Mouse (Mus musculus): ENCODE results near the gene Ranbp3. TPM values are rescaled to one million over a fixed set of nuclear protein-coding genes. Genes with fewer than 3 reads are reported as not detected.
A peak's percentile ranks its signal among the peaks of the same experiment; 100 is the strongest.
"Not testable (repeated sequence)": the region's sequence is repeated elsewhere in the genome, so short reads cannot be mapped to it uniquely, and the experiment has no call there.

The Ranbp3 gene
- polyA plus RNA-seq (2015; fragmentation: Nextera tagmentation; extraction: Ambion mirVana), result 108 and 109 TPM in 2 replicates

- Histone ChIP-seq H3K4me2 (replicated peaks) (peak within 1 kb of the TSS; percentile 75), H3K9ac (replicated peaks) (peak within 1 kb of the TSS; percentile 99), H3K36me3 (peaks cover 16% of the 10 kb centered on the region), H3K27ac (peak within 1 kb of the TSS; percentile 85), H3K4me3 (replicated peaks) (peak within 1 kb of the TSS; percentile 99), H3K4me1 (replicated peaks) (peaks cover 51% of the 10 kb centered on the region), H3K9me3 (no peaks in the 10 kb centered on the region), H3K27me3 (peaks cover 6% of the 10 kb centered on the region)
- WGBS, result under 1% methylated on average over 56 of the region's 66 CpGs
- peak; percentile 88 for ATAC-seq
Observed at GRCm38 (mm10) chr17:56672941-56673646, at the start of gene Ranbp3. Gene Ranbp3, plus strand, starts transcription at chr17:56673294.

GRCm38 (mm10) chr17:56625495-56625894 is 47.6 kb upstream of the Ranbp3 start:
- Histone ChIP-seq H3K9me3 (no peaks in the 10 kb centered on the region), H3K4me3 (replicated peaks) (peak overlapping the region; percentile 90), H3K4me2 (replicated peaks) (peak overlapping the region; percentile 93; the same call in 1 of the 2 replicates), H3K27ac (no peak overlapping the region), H3K9ac (replicated peaks) (no peak overlapping the region), H3K4me1 (replicated peaks) (peaks cover 27% of the 10 kb centered on the region), H3K36me3 (peaks cover 38% of the 10 kb centered on the region), H3K27me3 (peaks cover 4% of the 10 kb centered on the region; the same call in 1 of the 2 replicates)
- no peak for ATAC-seq
- WGBS, result 93% methylated on average over 3 of the region's 3 CpGs

GRCm38 (mm10) chr17:56626260-56626659 is 46.8 kb upstream of the Ranbp3 start:
- peaks cover 27% of the 10 kb centered on the region for H3K4me1 ChIP-seq (replicated peaks)
- peak overlapping the region; percentile 93 for H3K4me2 ChIP-seq (replicated peaks)
- H3K4me3 ChIP-seq (replicated peaks), result peak overlapping the region; percentile 90
- peak overlapping the region; percentile 71; the same call in 1 of the 2 replicates for H3K27ac ChIP-seq
- ATAC-seq, result no peak
- no peaks in the 10 kb centered on the region for H3K9me3 ChIP-seq
- H3K36me3 ChIP-seq, result peaks cover 31% of the 10 kb centered on the region
- WGBS, result 1% methylated on average over 32 of the region's 32 CpGs
- peaks cover 4% of the 10 kb centered on the region; the same call in 1 of the 2 replicates for H3K27me3 ChIP-seq
- peak overlapping the region; percentile 87 for H3K9ac ChIP-seq (replicated peaks)

GRCm38 (mm10) chr17:56626754-56627470 is 46.2 kb upstream of the Ranbp3 start, which contains the start of gene Lonp1:
Gene Lonp1, minus strand, starts transcription at chr17:56626887.
- H3K27ac ChIP-seq, result peak within 1 kb of the TSS; percentile 71
- WGBS, result under 1% methylated on average over 51 of the region's 51 CpGs
- H3K4me1 ChIP-seq (replicated peaks), result peaks cover 27% of the 10 kb centered on the region
- H3K4me2 ChIP-seq (replicated peaks), result peak within 1 kb of the TSS; percentile 93
- peak within 1 kb of the TSS; percentile 90 for H3K4me3 ChIP-seq (replicated peaks)
- H3K36me3 ChIP-seq, result peaks cover 25% of the 10 kb centered on the region
- H3K9me3 ChIP-seq, result no peaks in the 10 kb centered on the region
- peaks cover 4% of the 10 kb centered on the region; the same call in 1 of the 2 replicates for H3K27me3 ChIP-seq
- peak; percentile 93 for ATAC-seq
- H3K9ac ChIP-seq (replicated peaks), result peak within 1 kb of the TSS; percentile 87

DNA sequence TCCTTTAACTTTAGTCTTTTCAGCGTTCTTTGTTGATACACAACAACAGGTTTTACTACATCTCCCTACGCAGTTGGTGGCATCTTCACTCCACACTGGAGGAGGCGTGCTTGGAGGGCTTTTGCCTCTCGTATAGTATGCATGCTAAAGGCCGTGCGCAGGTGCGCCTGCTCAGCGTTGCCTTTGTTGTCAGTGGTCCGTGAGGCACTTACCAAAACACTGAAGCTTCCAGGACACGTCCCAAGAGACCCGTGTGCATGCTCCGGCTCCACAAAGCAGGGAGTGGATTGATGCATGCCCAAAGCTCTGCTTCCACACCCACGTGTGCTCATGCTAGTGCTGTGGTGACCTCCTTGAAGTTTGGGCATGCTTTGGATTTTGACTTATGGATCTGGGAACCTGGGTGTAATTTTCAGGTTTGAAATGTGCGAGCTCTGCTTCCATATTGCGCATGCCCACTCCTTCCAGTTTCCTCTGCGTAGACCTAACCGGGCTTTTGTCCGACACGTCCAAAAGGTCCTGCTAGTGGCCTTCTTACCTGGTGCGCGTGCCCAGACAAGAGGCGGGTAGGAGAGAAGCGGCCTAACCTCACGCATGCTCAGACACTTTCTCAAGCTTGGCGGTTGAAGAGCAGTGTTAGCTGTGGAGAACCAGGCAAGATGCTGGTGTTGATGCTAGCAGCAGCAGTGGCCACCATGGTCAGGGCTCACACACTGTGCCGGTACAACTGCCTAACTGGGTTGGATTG is 45.4 kb upstream of the Ranbp3 start, which contains the start of gene Catsperd:
TSS of gene Catsperd (plus strand) at position 614 of the 748 bp plus-strand sequence.
- H3K9me3 ChIP-seq, result no peaks in the 10 kb centered on the region
- H3K4me2 ChIP-seq (replicated peaks), result peak within 1 kb of the TSS; percentile 93
- peak within 1 kb of the TSS; percentile 71 for H3K27ac ChIP-seq
- H3K4me3 ChIP-seq (replicated peaks), result peak within 1 kb of the TSS; percentile 90
- 4% methylated on average over 26 of the region's 26 CpGs for WGBS
- peak within 1 kb of the TSS; percentile 42 for H3K9ac ChIP-seq (replicated peaks)
- H3K4me1 ChIP-seq (replicated peaks), result peaks cover 27% of the 10 kb centered on the region
- peak; percentile 69 for ATAC-seq
- peaks cover 4% of the 10 kb centered on the region; the same call in 1 of the 2 replicates for H3K27me3 ChIP-seq
- H3K36me3 ChIP-seq, result peaks cover 17% of the 10 kb centered on the region

DNA sequence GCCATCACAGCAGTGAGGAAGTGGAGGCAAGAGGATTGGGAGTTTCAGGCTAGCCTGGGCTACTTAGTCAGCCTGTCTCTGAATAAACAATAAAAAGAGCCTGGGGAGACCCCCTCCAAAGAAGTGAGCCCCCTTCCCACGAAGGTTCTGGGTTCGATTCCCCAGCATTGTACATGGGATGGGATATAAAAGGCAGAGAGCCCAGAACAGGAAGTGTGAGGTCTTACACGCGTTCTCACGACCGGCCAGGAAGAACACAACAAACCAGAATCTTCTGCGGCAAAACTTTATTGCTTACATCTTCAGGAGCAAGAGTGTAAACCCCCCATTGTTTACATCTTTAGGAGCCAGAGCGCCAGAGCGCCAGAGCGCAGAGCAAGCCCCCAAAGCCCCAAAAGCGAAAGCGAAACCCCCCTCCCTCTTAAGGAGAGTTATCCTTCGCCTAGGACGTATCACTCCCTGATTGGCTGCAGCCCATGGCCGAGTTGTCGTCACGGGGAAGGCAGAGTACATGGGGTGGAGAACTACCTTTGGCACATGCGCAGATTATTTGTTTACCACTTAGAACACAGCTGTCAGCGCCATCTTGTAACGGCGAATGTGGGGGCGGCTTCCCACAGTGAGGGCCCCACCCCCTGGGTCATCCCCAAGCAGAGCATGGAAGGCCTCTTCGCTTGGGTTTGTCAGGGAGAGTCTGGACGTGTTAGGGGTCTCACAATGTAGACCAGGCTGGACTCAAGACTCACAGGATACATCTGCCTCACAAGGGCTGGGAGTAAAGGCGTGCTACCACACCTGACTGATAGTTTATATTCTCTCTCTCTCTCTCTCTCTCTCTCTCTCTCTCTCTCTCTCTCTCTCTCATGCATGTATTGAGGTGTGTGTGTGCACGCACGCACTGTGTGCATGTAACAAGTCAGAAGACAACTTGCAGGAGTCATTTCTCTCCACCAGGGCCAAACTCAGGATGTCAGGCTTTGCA is 43.0 kb upstream of the Ranbp3 start:
- peaks cover 23% of the 10 kb centered on the region for H3K4me1 ChIP-seq (replicated peaks)
- 85% methylated on average over 27 of the region's 27 CpGs for WGBS
- not testable (repeated sequence) for ATAC-seq; H3K27me3 ChIP-seq; H3K4me3 ChIP-seq (replicated peaks); H3K36me3 ChIP-seq; H3K9ac ChIP-seq (replicated peaks); H3K27ac ChIP-seq; H3K4me2 ChIP-seq (replicated peaks); H3K9me3 ChIP-seq

GRCm38 (mm10) chr17:56631807-56632206 is 41.3 kb upstream of the Ranbp3 start:
- ATAC-seq, result no peak
- WGBS, result 59% methylated on average over 4 of the region's 4 CpGs

DNA sequence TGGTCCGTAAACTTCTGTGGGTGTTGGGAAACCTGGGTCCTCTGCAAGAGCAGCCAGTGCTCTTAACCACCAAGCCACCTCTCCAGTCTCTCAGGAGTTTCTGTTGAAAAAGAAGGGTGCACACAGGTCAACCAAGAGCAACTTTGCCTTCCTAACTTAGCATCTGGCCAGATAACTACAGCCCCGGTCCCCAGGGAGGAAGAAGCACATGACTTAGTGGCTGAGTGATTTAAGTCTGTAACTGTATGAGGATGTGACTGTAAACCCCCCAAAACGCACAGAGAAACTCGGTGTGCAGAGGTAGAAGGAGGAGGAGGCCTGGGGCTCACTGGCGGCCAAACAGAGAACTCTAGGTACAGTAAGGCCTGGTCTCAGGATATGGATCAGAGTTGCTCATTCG is 39.1 kb upstream of the Ranbp3 start:
- no peak for ATAC-seq
- H3K9ac ChIP-seq (replicated peaks), result no peak overlapping the region
- 86% methylated on average over 6 of the region's 6 CpGs for WGBS

More at GRCm38 (mm10) chr17:56631807-56632206, 41.3 kb upstream of the Ranbp3 start:
- H3K9ac ChIP-seq (replicated peaks), result no peak overlapping the region
- H3K4me2 ChIP-seq (replicated peaks), result no peak overlapping the region
- H3K36me3 ChIP-seq, result no peaks in the 10 kb centered on the region
- no peaks in the 10 kb centered on the region for H3K9me3 ChIP-seq
- peaks cover 4% of the 10 kb centered on the region; the same call in 1 of the 2 replicates for H3K27me3 ChIP-seq
- peaks cover 11% of the 10 kb centered on the region for H3K4me1 ChIP-seq (replicated peaks)
- H3K27ac ChIP-seq, result no peak overlapping the region
- no peak overlapping the region for H3K4me3 ChIP-seq (replicated peaks)

GRCm38 (mm10) chr17:56643237-56643636 is 29.9 kb upstream of the Ranbp3 start:
- Histone ChIP-seq H3K4me1 (replicated peaks) (no peaks in the 10 kb centered on the region), H3K9ac (replicated peaks) (no peak overlapping the region), H3K27ac (no peak overlapping the region), H3K4me2 (replicated peaks) (no peak overlapping the region), H3K27me3 (no peaks in the 10 kb centered on the region), H3K9me3 (no peaks in the 10 kb centered on the region), H3K36me3 (no peaks in the 10 kb centered on the region), H3K4me3 (replicated peaks) (no peak overlapping the region)
- WGBS, result 84% methylated on average over 4 of the region's 4 CpGs
- ATAC-seq, result no peak

More for the DNA sequence above, 39.1 kb upstream of the Ranbp3 start:
- no peak overlapping the region for H3K4me2 ChIP-seq (replicated peaks)
- no peak overlapping the region for H3K4me3 ChIP-seq (replicated peaks)
- H3K27me3 ChIP-seq, result no peaks in the 10 kb centered on the region
- no peaks in the 10 kb centered on the region for H3K4me1 ChIP-seq (replicated peaks)
- H3K27ac ChIP-seq, result no peak overlapping the region
- no peaks in the 10 kb centered on the region for H3K36me3 ChIP-seq
- H3K9me3 ChIP-seq, result no peaks in the 10 kb centered on the region

- H3K9ac ChIP-seq (replicated peaks), result no peak overlapping the region
- H3K4me2 ChIP-seq (replicated peaks), result no peak overlapping the region
- no peak for ATAC-seq
- no peaks in the 10 kb centered on the region for H3K9me3 ChIP-seq
- H3K4me1 ChIP-seq (replicated peaks), result no peaks in the 10 kb centered on the region
- WGBS, result 71% methylated on average over 13 of the region's 13 CpGs
- no peaks in the 10 kb centered on the region for H3K27me3 ChIP-seq
- no peak overlapping the region for H3K27ac ChIP-seq
- no peak overlapping the region for H3K4me3 ChIP-seq (replicated peaks)
- H3K36me3 ChIP-seq, result no peaks in the 10 kb centered on the region
Observed at GRCm38 (mm10) chr17:56647546-56647945, 25.5 kb upstream of the Ranbp3 start.

DNA sequence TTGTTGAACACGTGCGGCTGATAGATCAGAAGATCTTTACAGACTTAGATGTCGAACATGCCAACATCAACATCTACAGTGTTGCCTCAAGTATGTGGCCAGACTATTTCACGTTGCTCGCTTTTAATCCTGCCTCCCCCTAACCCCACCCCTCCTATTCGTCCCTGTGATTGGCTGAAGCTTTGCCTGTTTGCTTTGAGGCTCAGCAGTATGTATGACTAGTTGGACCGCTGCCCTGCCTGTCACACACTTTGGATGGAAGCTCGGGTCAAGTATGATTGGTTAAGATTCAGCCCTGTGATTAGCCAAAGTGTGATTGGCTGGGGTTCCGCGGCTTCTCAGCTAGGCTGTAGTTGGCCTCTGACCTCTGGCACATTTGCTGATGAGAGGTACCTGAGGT is 21.3 kb upstream of the Ranbp3 start:
- ATAC-seq, result no peak
- no peaks in the 10 kb centered on the region for H3K36me3 ChIP-seq

More for the DNA sequence above, 21.3 kb upstream of the Ranbp3 start:
- H3K27me3 ChIP-seq, result no peaks in the 10 kb centered on the region
- H3K9me3 ChIP-seq, result no peaks in the 10 kb centered on the region
- no peak overlapping the region for H3K27ac ChIP-seq
- H3K9ac ChIP-seq (replicated peaks), result no peak overlapping the region
- 39% methylated on average over 10 of the region's 10 CpGs for WGBS
- no peaks in the 10 kb centered on the region for H3K4me1 ChIP-seq (replicated peaks)
- H3K4me2 ChIP-seq (replicated peaks), result no peak overlapping the region
- H3K4me3 ChIP-seq (replicated peaks), result no peak overlapping the region
